Mouse (Mus musculus) mesoderm, embryonic 11.5 days (tissue): ENCODE results near the gene Mybbp1a.
A peak's percentile ranks its signal among the peaks of the same experiment; 100 is the strongest.
"Not testable (repeated sequence)": the region's sequence is repeated elsewhere in the genome, so short reads cannot be mapped to it uniquely, and the experiment has no call there.

Experiments used
- DNase-seq: peaks from one replicate; pipeline ENCODE4 v3.0.0-alpha.2; 2012; ENCODE audit warnings: low read depth, low spot score

Mybbp1a gene

GRCm38 (mm10) chr11:72413016-72413415 is 28.1 kb upstream of the Mybbp1a start:
- DNase-seq, result no peak

GRCm38 (mm10) chr11:72413601-72414190 is 27.5 kb upstream of the Mybbp1a start:
- DNase-seq, result no peak

GRCm38 (mm10) chr11:72415155-72415554 is 26.0 kb upstream of the Mybbp1a start:
- no peak for DNase-seq

DNA sequence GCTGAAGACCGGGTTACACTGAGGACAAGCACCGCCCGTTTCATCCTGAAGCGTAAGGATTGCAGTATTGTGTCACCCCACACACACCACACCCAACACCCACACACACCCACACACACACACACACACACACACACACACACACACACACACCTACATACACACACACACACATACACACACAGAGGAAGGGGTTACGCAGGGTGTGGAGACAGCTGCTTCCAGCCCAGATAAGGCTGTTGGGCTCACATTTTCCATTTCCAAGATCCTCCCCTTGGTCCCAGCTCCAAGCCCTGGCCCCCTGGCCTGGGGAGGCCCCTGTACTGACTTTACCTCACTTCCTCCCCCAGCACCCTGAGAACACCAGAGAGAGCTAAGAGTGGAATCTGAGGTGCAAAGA is 24.5 kb upstream of the Mybbp1a start:
- DNase-seq, result no peak

- no peak for DNase-seq
These were observed 23.8 kb upstream of the Mybbp1a start for GRCm38 (mm10) chr11:72417376-72417775.

DNA sequence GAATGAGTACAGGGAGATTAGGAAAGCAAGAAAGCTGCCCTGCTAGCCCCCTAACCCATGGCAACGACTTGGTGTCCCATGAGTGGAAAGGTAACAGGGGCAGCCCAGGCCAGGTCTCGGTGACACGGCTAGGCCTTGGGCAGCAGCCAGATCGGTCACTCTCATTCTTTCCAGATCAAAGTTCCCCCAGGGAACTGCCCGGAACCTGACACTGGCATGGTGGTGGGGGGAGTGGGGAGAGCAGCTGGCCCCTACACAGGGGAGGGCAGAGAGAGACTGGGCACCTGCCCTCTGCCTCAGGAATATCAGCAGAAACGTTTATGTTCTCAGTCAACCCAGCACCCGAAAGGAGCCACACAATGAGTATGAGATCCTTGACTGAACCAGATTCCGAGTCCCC is 22.9 kb upstream of the Mybbp1a start:
- no peak for DNase-seq

DNA sequence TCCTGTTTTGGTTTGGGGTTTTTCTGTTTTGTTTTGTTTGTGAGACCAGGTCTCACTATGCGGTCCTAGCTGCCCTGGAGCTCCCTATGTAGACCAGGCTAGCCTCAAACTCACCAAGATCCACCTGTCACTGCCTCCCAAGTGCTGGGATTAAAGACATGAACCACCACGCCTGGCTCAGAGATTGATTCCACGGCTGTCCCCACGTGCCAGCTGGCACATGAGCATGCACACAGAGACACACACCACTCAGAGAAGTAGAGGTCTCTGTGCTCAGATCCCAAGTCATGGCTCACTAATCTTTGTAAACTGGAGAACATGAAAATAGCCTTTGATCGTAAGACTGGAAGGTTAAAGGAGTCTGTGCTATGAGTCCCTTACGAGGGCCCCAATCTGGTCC is 22.1 kb upstream of the Mybbp1a start:
- no peak for DNase-seq

- DNase-seq, result no peak
These were observed 20.6 kb upstream of the Mybbp1a start for GRCm38 (mm10) chr11:72420460-72421122.

- no peak for DNase-seq
These were observed 19.5 kb upstream of the Mybbp1a start for GRCm38 (mm10) chr11:72421518-72422278.

DNA sequence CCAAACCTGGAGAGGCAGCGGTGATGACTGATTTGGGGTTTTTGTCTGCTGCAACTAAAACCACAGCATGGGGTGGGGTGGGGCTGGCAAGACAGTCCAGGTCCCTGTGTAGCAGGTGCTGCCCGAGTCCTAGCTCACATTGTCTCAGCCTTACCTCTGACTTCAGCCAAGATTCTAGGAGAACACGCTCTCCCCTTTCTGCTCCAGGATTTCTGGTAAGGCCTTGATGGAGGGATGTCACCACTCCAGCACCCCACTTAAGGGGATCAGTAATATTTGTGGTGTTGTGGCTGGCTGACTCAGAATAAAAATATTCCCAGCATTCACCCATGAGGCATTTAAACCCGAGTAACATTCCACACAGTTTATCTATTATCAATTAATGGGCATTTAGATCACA is 17.5 kb upstream of the Mybbp1a start:
- DNase-seq, result no peak

DNA sequence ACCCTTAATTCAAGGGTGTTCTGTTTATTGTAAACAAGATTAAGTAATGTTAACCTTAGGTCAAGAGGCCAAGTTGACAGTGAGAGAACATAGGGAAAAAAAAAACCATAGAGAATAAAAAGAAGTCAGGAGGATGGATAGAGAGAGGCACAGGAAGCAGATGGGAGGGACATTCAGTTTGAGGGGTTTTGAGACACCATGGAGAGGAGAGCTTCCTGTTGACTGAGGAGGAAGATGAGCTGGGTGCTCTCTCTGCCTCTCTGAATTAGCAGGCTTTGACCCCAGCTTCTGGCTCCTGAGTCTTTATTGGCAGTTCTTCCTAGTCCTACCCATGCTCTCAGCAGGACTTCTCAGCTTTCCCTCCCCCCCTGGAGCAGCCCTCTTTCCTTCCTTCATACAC is 16.0 kb upstream of the Mybbp1a start:
- DNase-seq, result no peak

GRCm38 (mm10) chr11:72426884-72427283 is 14.3 kb upstream of the Mybbp1a start:
- DNase-seq, result no peak

DNA sequence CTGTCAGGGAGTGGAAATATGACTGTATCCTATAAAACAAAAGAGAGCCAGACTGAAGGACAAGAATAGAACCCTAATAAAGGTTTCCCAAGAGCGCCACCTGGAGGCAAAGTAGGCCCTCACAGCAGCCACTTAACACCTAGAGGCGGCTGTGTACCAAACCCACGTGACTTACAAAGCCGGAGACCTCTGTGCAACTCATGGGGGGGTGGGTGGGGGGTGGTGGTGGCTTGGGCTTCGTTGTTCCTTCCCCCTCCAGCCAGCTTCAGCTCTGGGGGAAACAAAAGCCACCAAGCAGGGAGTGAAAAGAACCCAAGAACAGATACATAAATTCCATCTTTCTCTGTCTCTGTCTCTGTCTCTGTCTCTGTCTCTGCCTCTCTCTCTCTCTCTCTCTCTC is 12.5 kb upstream of the Mybbp1a start:
- peak; percentile 71 for DNase-seq

DNA sequence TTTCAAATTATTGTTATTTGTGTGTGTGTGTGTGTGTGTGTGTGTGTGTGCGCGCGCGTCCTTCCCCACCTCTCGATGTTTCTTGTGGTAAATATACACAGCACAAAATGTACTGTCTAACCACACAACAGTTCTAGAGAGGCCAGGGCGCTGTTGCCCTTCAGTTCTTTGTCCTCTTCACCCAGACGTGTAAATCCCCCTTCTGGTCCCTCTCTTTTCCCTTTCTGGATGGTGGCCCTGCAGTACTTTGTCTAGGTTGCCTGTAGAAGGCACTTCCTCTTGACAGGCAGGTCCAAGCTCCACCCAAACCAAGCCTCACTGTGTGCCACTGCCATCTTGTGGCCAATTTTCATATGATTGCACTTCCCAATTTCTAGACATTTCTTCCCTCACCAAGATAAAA is 11.9 kb upstream of the Mybbp1a start:
- DNase-seq, result peak; percentile 84

- not testable (repeated sequence) for DNase-seq
These were observed 10.7 kb upstream of the Mybbp1a start for GRCm38 (mm10) chr11:72430311-72431068.

- DNase-seq, result no peak
These were observed 6.0 kb upstream of the Mybbp1a start, which contains the start of gene Ggt6 for GRCm38 (mm10) chr11:72434963-72435693. Gene Ggt6, plus strand, starts transcription at chr11:72435526.

DNA sequence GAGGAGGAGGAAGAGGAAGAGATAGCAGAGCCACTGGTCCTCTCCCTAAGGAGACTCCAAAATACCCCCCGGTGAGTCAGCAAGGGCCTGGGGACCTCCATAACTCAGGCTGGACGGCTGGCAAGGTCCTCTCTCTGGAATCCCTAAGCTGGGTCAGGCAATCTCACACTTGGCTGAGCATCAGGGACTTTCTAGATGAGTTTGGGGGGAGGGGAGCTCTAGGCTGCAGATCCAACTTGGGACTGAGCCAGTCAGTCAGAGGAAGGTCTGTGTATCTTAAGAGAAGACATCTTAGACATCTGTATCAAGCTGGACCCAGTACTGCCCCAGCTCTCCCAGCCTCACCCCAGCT is 5.5 kb upstream of the Mybbp1a start:
- DNase-seq, result no peak

DNA sequence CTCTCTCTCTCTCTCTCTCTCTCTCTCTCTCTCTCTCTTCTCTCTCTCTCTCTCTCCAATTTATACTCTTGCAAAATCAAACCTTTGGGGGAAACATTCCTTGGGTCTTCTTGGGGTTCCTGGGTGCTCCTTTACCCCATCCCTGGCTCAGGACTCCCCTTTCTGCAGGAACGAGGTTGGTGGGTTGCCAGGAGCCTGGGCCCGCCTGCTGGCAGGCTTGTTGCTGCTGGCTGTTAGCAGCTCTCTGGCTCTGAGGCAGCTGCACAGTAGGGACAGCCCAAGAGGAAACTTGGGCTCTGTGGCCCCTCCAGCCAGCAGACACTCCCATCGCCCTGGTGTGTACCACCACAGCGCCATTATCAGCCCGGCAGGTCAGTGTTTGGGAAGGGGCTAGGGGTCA is 4.9 kb upstream of the Mybbp1a start:
- DNase-seq, result no peak

GRCm38 (mm10) chr11:72436756-72437650 is 4.2 kb upstream of the Mybbp1a start:
- DNase-seq, result no peak

- no peak for DNase-seq
These were observed 2.7 kb upstream of the Mybbp1a start for GRCm38 (mm10) chr11:72438411-72438810.

GRCm38 (mm10) chr11:72440597-72440964 is 574 bp upstream of the Mybbp1a start:
- DNase-seq, result not testable (repeated sequence)
